11 mouse cellular contexts compared by ENCODE assay signal in genomic region chr1:136381169-136381568, GRCm38 (mm10). TPM values are rescaled to one million over a fixed set of nuclear protein-coding genes. Genes with fewer than 3 reads are reported as not detected.
DNase-seq lines count a peak whose midpoint lies in the region; ATAC-seq lines count a peak whose summit lies in the region.
"Had no signal": no experiment of that assay in that cellular context is flagged by ENCODE, and none has a peak within 500 bp of the region (broad histone marks: within the 10 kb centered on the region; RNA-seq: fewer than 3 reads in every experiment).

No protein-coding gene starts in this region.

- WGBS in embryonic facial prominence, embryonic 13.5 days = 64% methylated on average over 6 of the region's 6 CpGs
- 86% methylated on average over 6 of the region's 6 CpGs for WGBS in embryonic facial prominence, embryonic 10.5 days

- H3K36me3 ChIP-seq in embryonic facial prominence, embryonic 13.5 days = no peaks in the 10 kb centered on the region
- no peaks in the 10 kb centered on the region for H3K36me3 ChIP-seq in embryonic facial prominence, embryonic 10.5 days (replicated peaks)
- H3K36me3 ChIP-seq: intestine, embryonic 15.5 days; limb, embryonic 13.5 days had no signal

- no peak for DNase-seq in embryonic facial prominence, embryonic 10.5 days (ENCODE audit: low spot score)
- DNase-seq in MN1 (ENCODE audit: low spot score) = peak; percentile 20
- DNase-seq in cerebellum, adult 9-11 months = peak; percentile 52
- peak; percentile 10 for DNase-seq in heart, postnatal 4 days
- DNase-seq in layer of hippocampus, adult 9-11 months = no peak
- no peak for DNase-seq in layer of hippocampus, adult 11-12 months (ENCODE audit: low spot score)
- no peak for DNase-seq in layer of hippocampus, adult 9-10 months (ENCODE audit: low spot score)
- DNase-seq: right cerebral cortex, adult 18-20 months had no signal

- peaks cover 13% of the 10 kb centered on the region for H3K4me1 ChIP-seq in embryonic facial prominence, embryonic 13.5 days
- no peaks in the 10 kb centered on the region for H3K4me1 ChIP-seq in embryonic facial prominence, embryonic 10.5 days
- H3K4me1 ChIP-seq: intestine, embryonic 15.5 days had no signal

- peak overlapping the region; percentile 16; the same call in 1 of the 2 replicates for H3K27ac ChIP-seq in embryonic facial prominence, embryonic 13.5 days
- no peak overlapping the region for H3K27ac ChIP-seq in embryonic facial prominence, embryonic 10.5 days (replicated peaks)
- H3K27ac ChIP-seq: intestine, embryonic 15.5 days; limb, embryonic 13.5 days had no signal

- no peaks in the 10 kb centered on the region for H3K9me3 ChIP-seq in embryonic facial prominence, embryonic 13.5 days
- no peaks in the 10 kb centered on the region for H3K9me3 ChIP-seq in embryonic facial prominence, embryonic 10.5 days
- H3K9me3 ChIP-seq: intestine, embryonic 15.5 days; limb, embryonic 13.5 days had no signal

- no peak overlapping the region for H3K4me2 ChIP-seq in embryonic facial prominence, embryonic 13.5 days
- H3K4me2 ChIP-seq: intestine, embryonic 15.5 days; limb, embryonic 13.5 days had no signal

- no peak for ATAC-seq in embryonic facial prominence, embryonic 13.5 days (ENCODE audit: insufficient number of reproducible peaks, insufficient read depth, low FRiP score, low TSS enrichment, low read depth)
- ATAC-seq: intestine, embryonic 15.5 days had no signal

- H3K9ac ChIP-seq in embryonic facial prominence, embryonic 13.5 days = no peak overlapping the region
- H3K9ac ChIP-seq: intestine, embryonic 15.5 days; limb, embryonic 13.5 days had no signal

- no peak overlapping the region for H3K4me3 ChIP-seq in embryonic facial prominence, embryonic 13.5 days
- H3K4me3 ChIP-seq in embryonic facial prominence, embryonic 10.5 days = no peak overlapping the region
- H3K4me3 ChIP-seq: intestine, embryonic 15.5 days; limb, embryonic 13.5 days had no signal

- H3K27me3 ChIP-seq in embryonic facial prominence, embryonic 13.5 days = no peaks in the 10 kb centered on the region
- H3K27me3 ChIP-seq in embryonic facial prominence, embryonic 10.5 days (replicated peaks; ENCODE audit: low read depth, poor library complexity, severe bottlenecking) = no peaks in the 10 kb centered on the region
- H3K27me3 ChIP-seq: intestine, embryonic 15.5 days; limb, embryonic 13.5 days had no signal

RNA-seq across cellular contexts. Expression of gene Ddx59, which starts 33.9 kb away (rescaled TPM):
- polyA plus RNA-seq in embryonic facial prominence, embryonic 13.5 days (2015; fragmentation: Nextera tagmentation; extraction: Ambion mirVana) = 20.2 and 21.9 TPM in 2 replicates
- polyA plus RNA-seq in embryonic facial prominence, embryonic 10.5 days (2016; fragmentation: Nextera tagmentation; extraction: Ambion mirVana) = 16.9 and 17.8 TPM in 2 replicates
- total RNA-seq in heart, postnatal 4 days (2021) = 10 to 100 TPM; 11.9 TPM

RNA-seq across cellular contexts. Expression of gene Camsap2, which starts 35.3 kb away (rescaled TPM):
- 12.3 and 13.9 TPM in 2 replicates for polyA plus RNA-seq in embryonic facial prominence, embryonic 13.5 days (2015; fragmentation: Nextera tagmentation; extraction: Ambion mirVana)
- 11.4 and 12.4 TPM in 2 replicates for polyA plus RNA-seq in embryonic facial prominence, embryonic 10.5 days (2016; fragmentation: Nextera tagmentation; extraction: Ambion mirVana)
- 10 to 100 TPM; 33.4 to 34.0 TPM for total RNA-seq in heart, postnatal 4 days (2021)

Comparison
In these comparisons a context has a peak if more than half of its experiments do, and no peak if none do; other contexts are left out.
1. DNase-seq: peak in MN1 (single experiment), cerebellum, adult 9-11 months (single experiment) and heart, postnatal 4 days (single experiment); none in embryonic facial prominence, embryonic 10.5 days (single experiment), layer of hippocampus, adult 9-11 months (single experiment), layer of hippocampus, adult 11-12 months (single experiment) and layer of hippocampus, adult 9-10 months (single experiment).